Mouse (Mus musculus): Measurements from ENCODE around the gene Cyp4f18. TPM values are rescaled to one million over a fixed set of nuclear protein-coding genes. Genes with fewer than 3 reads are reported as not detected.
"Not testable (repeated sequence)": the region's sequence is repeated elsewhere in the genome, so short reads cannot be mapped to it uniquely, and the experiment has no call there.

Cyp4f18 gene
- polyA plus RNA-seq, 1 experiment from 2014 or later: 11.2 TPM

DNA sequence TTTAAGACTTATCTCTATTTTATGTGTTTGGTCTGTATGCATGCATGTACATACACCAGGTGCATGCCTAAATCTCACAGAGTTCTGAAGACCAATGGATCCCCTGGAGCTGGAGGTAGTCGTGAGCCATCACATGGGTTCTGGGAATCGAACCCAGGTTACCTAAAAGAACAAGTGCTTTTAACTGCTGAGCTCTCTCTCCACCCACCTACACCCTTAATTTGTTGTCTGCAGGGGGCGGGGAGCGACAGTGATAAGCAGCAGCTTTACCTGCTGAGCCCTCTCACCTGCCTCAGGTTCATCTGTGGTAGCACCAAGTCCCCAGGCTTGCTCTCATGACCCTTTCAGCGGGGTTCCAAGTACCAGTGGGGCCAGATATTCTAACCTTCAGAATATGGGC lies 47.6 kb downstream of the Cyp4f18 start:
- Histone ChIP-seq H3K4me3 (ENCODE audit: low read depth, low read length) (no peak overlapping the region), H3K9me3 (ENCODE audit: low read length) (no peaks in the 10 kb centered on the region), H3K27me3 (replicated peaks; ENCODE audit: insufficient read depth, low read length) (no peaks in the 10 kb centered on the region), H3K9ac (replicated peaks; ENCODE audit: low read depth) (no peak overlapping the region), H3K4me2 (replicated peaks; ENCODE audit: low read depth, low read length) (no peak overlapping the region), H3K4me1 (ENCODE audit: insufficient read depth, low read depth, low read length) (no peaks in the 10 kb centered on the region), H3K36me3 (ENCODE audit: insufficient read depth, low read length) (0 out of 2 replicates have a peak, but pooled peaks cover 5% of the 10 kb centered on the region), H3K27ac (ENCODE audit: low read length) (no peak overlapping the region)
- DNase-seq (ENCODE audit: low spot score): no peak
- TF ChIP-seq EP300 (IDR thresholded peaks at IDR 0.05) (no peak), CTCF (IDR thresholded peaks at IDR 0.05) (no peak)
- 85% methylated on average over 5 of the region's 5 CpGs for WGBS
- no peak for ATAC-seq

DNA sequence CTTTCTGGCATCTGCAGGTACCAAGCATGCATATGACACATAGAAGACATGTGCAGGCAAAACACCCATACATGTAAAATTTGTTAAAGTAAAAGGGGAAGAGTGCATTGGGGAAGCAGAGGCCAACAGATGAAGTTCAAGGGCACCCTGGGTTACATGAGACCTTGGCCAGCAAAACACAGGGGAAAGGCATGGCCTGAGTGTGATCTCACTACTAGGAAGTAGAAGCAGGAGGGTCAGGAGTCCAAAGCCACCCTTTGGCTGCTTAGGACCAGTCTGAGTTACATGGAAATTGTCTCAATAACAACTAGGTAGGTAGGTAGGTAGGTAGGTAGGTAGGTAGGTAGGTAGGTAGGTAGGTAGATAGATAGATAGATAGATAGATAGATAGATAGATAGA lies 48.9 kb downstream of the Cyp4f18 start:
- Histone ChIP-seq H3K9me3 (ENCODE audit: low read length) (no peaks in the 10 kb centered on the region), H3K27me3 (replicated peaks; ENCODE audit: insufficient read depth, low read length) (no peaks in the 10 kb centered on the region), H3K4me2 (replicated peaks; ENCODE audit: low read depth, low read length) (no peak overlapping the region), H3K4me1 (ENCODE audit: insufficient read depth, low read depth, low read length) (no peaks in the 10 kb centered on the region), H3K4me3 (ENCODE audit: low read depth, low read length) (no peak overlapping the region), H3K27ac (ENCODE audit: low read length) (no peak overlapping the region), H3K36me3 (ENCODE audit: insufficient read depth, low read length) (no peaks in the 10 kb centered on the region), H3K9ac (replicated peaks; ENCODE audit: low read depth) (no peak overlapping the region)
- DNase-seq (ENCODE audit: low spot score): no peak
- TF ChIP-seq EP300 (IDR thresholded peaks at IDR 0.05) (no peak), CTCF (IDR thresholded peaks at IDR 0.05) (no peak)
- no peak for ATAC-seq

DNA sequence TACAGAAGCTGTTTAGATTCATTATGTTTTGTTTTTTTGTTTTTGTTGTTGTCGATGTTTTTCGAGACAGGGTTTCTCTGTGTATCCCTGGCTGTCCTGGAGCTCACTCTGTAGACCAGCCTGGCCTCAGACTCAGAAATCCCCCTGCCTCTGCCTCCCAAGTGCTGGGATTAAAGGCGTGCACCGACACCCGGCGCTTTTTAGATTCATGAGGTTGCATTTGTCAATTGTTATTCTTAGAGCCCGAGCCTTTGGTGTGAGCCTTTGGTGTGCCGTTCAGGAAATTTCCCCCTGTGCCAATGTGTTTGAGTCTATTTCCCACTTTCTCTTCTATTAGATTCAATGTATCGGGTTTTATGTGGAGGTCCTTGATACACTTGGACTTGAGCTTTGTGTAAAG lies 54.8 kb downstream of the Cyp4f18 start:
- ATAC-seq: no peak
- DNase-seq (ENCODE audit: low spot score): no peak
- Histone ChIP-seq H3K27me3 (replicated peaks; ENCODE audit: insufficient read depth, low read length) (no peaks in the 10 kb centered on the region), H3K9ac (replicated peaks; ENCODE audit: low read depth) (no peak overlapping the region), H3K4me3 (ENCODE audit: low read depth, low read length) (no peak overlapping the region), H3K4me2 (replicated peaks; ENCODE audit: low read depth, low read length) (no peak overlapping the region), H3K9me3 (ENCODE audit: low read length) (no peaks in the 10 kb centered on the region), H3K27ac (ENCODE audit: low read length) (no peak overlapping the region), H3K36me3 (ENCODE audit: insufficient read depth, low read length) (no peaks in the 10 kb centered on the region), H3K4me1 (ENCODE audit: insufficient read depth, low read depth, low read length) (peaks cover 11% of the 10 kb centered on the region)
- 97% methylated on average over 9 of the region's 9 CpGs for WGBS
- TF ChIP-seq CTCF (IDR thresholded peaks at IDR 0.05) (no peak), EP300 (IDR thresholded peaks at IDR 0.05) (no peak)

DNA sequence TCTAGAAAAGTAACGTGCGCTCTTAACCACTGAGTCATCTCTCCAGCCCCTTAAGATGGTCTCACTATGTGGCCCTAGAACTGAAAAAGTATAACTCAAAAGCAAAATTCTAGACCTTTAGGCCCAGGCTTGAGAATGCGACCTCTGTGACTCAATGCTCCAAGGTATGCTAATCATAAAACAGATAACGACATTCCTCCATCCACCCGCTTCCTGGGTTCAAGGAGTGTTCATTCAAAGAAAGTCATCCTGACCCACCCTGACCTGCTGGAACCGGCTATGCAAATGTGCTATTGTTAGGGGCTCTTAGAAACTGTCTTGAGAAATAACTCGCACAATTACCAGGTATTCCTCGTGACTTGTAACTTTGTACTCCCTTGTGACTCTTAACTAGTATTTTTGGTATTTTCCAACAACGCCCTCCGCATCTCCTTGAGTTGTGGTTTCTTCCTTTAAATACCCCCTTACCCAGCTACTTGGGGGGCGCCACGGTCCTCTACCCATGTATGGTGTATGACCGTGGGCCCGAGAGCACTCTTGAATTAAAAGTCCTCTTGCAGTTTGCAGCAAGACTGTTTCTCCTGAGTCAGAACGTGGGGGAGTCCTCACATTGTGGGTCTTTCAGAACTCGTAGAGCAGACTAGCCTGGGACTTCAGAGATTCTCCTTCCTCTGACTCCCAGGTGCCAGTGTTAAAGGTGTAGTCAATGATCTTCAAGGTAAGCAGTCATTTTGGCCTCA lies 56.3 kb downstream of the Cyp4f18 start:
- not testable (repeated sequence) for H3K9ac ChIP-seq (replicated peaks; ENCODE audit: low read depth); H3K4me2 ChIP-seq (replicated peaks; ENCODE audit: low read depth, low read length); DNase-seq (ENCODE audit: low spot score); ATAC-seq; H3K9me3 ChIP-seq (ENCODE audit: low read length); H3K4me3 ChIP-seq (ENCODE audit: low read depth, low read length); H3K27me3 ChIP-seq (replicated peaks; ENCODE audit: insufficient read depth, low read length); H3K27ac ChIP-seq (ENCODE audit: low read length); H3K36me3 ChIP-seq (ENCODE audit: insufficient read depth, low read length)
- WGBS: 83% methylated on average over 16 of the region's 16 CpGs
- H3K4me1 ChIP-seq (ENCODE audit: insufficient read depth, low read depth, low read length): peaks cover 11% of the 10 kb centered on the region

DNA sequence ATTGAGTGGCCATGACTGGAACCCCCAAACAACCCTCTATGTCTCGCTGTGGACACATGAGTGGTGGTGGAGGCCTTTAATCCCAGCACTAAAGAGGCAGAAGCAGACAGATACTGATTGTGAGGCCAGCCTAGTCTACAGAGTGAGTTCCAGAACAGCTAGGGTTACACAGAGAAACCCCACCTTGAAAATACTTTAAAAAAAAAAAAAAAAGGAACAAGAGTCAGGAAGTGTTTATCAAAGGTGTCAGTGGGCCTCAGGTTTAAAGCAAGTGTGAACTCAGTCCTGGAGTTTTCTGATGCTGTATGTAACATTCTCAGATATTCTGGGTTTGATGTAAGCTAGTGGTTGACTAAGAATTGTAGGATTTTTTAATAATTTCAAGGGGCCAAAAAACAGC lies 56.9 kb downstream of the Cyp4f18 start:
- H3K9me3 ChIP-seq (ENCODE audit: low read length): no peaks in the 10 kb centered on the region
- no peaks in the 10 kb centered on the region for H3K36me3 ChIP-seq (ENCODE audit: insufficient read depth, low read length)
- no peak overlapping the region for H3K4me3 ChIP-seq (ENCODE audit: low read depth, low read length)
- WGBS: 83% methylated on average over 1 of the region's 1 CpGs
- no peaks in the 10 kb centered on the region for H3K27me3 ChIP-seq (replicated peaks; ENCODE audit: insufficient read depth, low read length)
- peaks cover 11% of the 10 kb centered on the region for H3K4me1 ChIP-seq (ENCODE audit: insufficient read depth, low read depth, low read length)
- no peak overlapping the region for H3K9ac ChIP-seq (replicated peaks; ENCODE audit: low read depth)
- TF ChIP-seq CTCF (IDR thresholded peaks at IDR 0.05) (no peak), EP300 (IDR thresholded peaks at IDR 0.05) (no peak)
- DNase-seq (ENCODE audit: low spot score): no peak
- no peak overlapping the region; the same call in 1 of the 2 replicates for H3K27ac ChIP-seq (ENCODE audit: low read length)
- H3K4me2 ChIP-seq (replicated peaks; ENCODE audit: low read depth, low read length): no peak overlapping the region
- ATAC-seq: no peak

DNA sequence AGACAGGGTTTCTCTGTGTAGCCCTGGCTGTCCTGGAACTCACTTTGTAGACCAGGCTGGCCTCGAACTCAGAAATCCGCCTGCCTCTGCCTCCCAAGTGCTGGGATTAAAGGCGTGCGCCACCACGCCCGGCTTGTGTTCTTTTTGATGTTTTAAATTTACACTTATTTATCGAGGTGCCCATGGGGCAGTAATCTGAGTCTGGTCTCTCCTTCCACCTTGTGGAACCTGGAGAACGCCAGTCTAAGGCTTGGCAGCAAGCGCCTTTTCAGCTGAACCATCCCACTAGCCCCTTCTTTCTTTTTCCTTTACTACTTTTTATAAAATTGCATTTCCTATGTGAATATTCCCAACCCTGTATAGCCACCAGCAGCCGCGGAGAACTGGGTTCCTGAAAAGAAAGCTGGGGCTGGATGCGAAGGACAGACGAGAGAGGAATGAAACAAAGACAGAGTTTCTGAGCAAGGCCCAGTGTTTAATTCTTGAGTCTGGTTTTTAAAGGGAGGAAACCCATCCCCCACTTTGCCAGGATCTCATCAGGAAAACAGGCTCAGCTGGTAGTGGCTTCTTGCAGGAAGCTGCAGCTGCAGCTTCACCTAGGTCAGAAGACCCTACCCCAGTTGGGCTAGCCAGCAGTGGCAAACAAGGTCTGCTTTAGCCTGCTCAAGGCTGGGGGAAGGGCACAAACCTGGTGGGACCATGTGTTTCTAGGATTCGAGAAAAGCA lies 57.8 kb downstream of the Cyp4f18 start:
- Histone ChIP-seq H3K9ac (replicated peaks; ENCODE audit: low read depth) (peak overlapping the region; percentile 64; the same call in 1 of the 2 replicates), H3K27ac (ENCODE audit: low read length) (no peak overlapping the region; the same call in 1 of the 2 replicates), H3K4me1 (ENCODE audit: insufficient read depth, low read depth, low read length) (peaks cover 11% of the 10 kb centered on the region), H3K36me3 (ENCODE audit: insufficient read depth, low read length) (no peaks in the 10 kb centered on the region), H3K9me3 (ENCODE audit: low read length) (no peaks in the 10 kb centered on the region), H3K27me3 (replicated peaks; ENCODE audit: insufficient read depth, low read length) (no peaks in the 10 kb centered on the region), H3K4me2 (replicated peaks; ENCODE audit: low read depth, low read length) (peak overlapping the region; percentile 53), H3K4me3 (ENCODE audit: low read depth, low read length) (peak overlapping the region; percentile 67)
- no peak for ATAC-seq
- 17% methylated on average over 14 of the region's 14 CpGs for WGBS
- TF ChIP-seq EP300 (IDR thresholded peaks at IDR 0.05) (no peak), CTCF (IDR thresholded peaks at IDR 0.05) (no peak)
- DNase-seq (ENCODE audit: low spot score): peak; percentile 13
